Mouse (Mus musculus): ENCODE results near the gene Fhit. TPM values are rescaled to one million over a fixed set of nuclear protein-coding genes. Genes with fewer than 3 reads are reported as not detected.

Gene Fhit
- polyA plus RNA-seq, 1 experiment from 2014 or later, result 4.1 TPM

GRCm38 (mm10) chr14:10485798-10486197 is 676.0 kb downstream of the Fhit start:
- Histone ChIP-seq H3K27ac (no peak overlapping the region), H3K36me3 (no peaks in the 10 kb centered on the region), H3K27me3 (no peaks in the 10 kb centered on the region), H3K4me1 (replicated peaks) (no peaks in the 10 kb centered on the region), H3K9me3 (replicated peaks) (no peaks in the 10 kb centered on the region), H3K9ac (no peak overlapping the region), H3K4me3 (no peak overlapping the region), H3K4me2 (no peak overlapping the region)
- 69% methylated on average over 3 of the region's 3 CpGs for WGBS
- no peak for ATAC-seq (replicated peaks; ENCODE audit: insufficient number of reproducible peaks, insufficient read depth, low FRiP score, low read depth)

GRCm38 (mm10) chr14:10482851-10483613 is 678.8 kb downstream of the Fhit start:
- H3K27ac ChIP-seq, result no peak overlapping the region
- WGBS, result 79% methylated on average over 3 of the region's 3 CpGs

GRCm38 (mm10) chr14:10481370-10481769 is 680.5 kb downstream of the Fhit start:
- 57% methylated on average over 2 of the region's 2 CpGs for WGBS
- Histone ChIP-seq H3K9me3 (replicated peaks) (no peaks in the 10 kb centered on the region), H3K4me2 (no peak overlapping the region), H3K36me3 (no peaks in the 10 kb centered on the region), H3K9ac (no peak overlapping the region), H3K4me3 (no peak overlapping the region), H3K27me3 (no peaks in the 10 kb centered on the region), H3K4me1 (replicated peaks) (no peaks in the 10 kb centered on the region), H3K27ac (no peak overlapping the region)
- ATAC-seq (replicated peaks; ENCODE audit: insufficient number of reproducible peaks, insufficient read depth, low FRiP score, low read depth), result no peak

More at GRCm38 (mm10) chr14:10482851-10483613, 678.8 kb downstream of the Fhit start:
- Histone ChIP-seq H3K4me2 (no peak overlapping the region), H3K9me3 (replicated peaks) (no peaks in the 10 kb centered on the region), H3K27me3 (no peaks in the 10 kb centered on the region), H3K4me1 (replicated peaks) (no peaks in the 10 kb centered on the region), H3K4me3 (no peak overlapping the region), H3K36me3 (no peaks in the 10 kb centered on the region), H3K9ac (no peak overlapping the region)
- no peak for ATAC-seq (replicated peaks; ENCODE audit: insufficient number of reproducible peaks, insufficient read depth, low FRiP score, low read depth)

GRCm38 (mm10) chr14:10480681-10481080 is 681.2 kb downstream of the Fhit start:
- 60% methylated on average over 1 of the region's 1 CpGs for WGBS
- H3K4me1 ChIP-seq (replicated peaks), result no peaks in the 10 kb centered on the region
- no peaks in the 10 kb centered on the region for H3K27me3 ChIP-seq
- no peaks in the 10 kb centered on the region for H3K36me3 ChIP-seq
- H3K9ac ChIP-seq, result no peak overlapping the region
- no peak overlapping the region for H3K27ac ChIP-seq
- no peak overlapping the region for H3K4me3 ChIP-seq
- no peak for ATAC-seq (replicated peaks; ENCODE audit: insufficient number of reproducible peaks, insufficient read depth, low FRiP score, low read depth)
- no peaks in the 10 kb centered on the region for H3K9me3 ChIP-seq (replicated peaks)
- no peak overlapping the region for H3K4me2 ChIP-seq

- Histone ChIP-seq H3K4me2 (peak overlapping the region; percentile 59), H3K4me3 (peak overlapping the region; percentile 40), H3K27ac (peak overlapping the region; percentile 56), H3K4me1 (replicated peaks) (peaks cover 15% of the 10 kb centered on the region), H3K9me3 (replicated peaks) (no peaks in the 10 kb centered on the region), H3K36me3 (no peaks in the 10 kb centered on the region), H3K27me3 (no peaks in the 10 kb centered on the region), H3K9ac (peak overlapping the region; percentile 33; the same call in 1 of the 2 replicates)
- 5% methylated on average over 14 of the region's 14 CpGs for WGBS
- ATAC-seq (replicated peaks; ENCODE audit: insufficient number of reproducible peaks, insufficient read depth, low FRiP score, low read depth), result peak; percentile 81
These were observed 708.6 kb downstream of the Fhit start for GRCm38 (mm10) chr14:10453001-10453861.

- H3K36me3 ChIP-seq, result no peaks in the 10 kb centered on the region
- H3K9me3 ChIP-seq (replicated peaks), result no peaks in the 10 kb centered on the region
- 40% methylated on average over 5 of the region's 5 CpGs for WGBS
- no peak overlapping the region for H3K4me2 ChIP-seq
- H3K27ac ChIP-seq, result no peak overlapping the region
- H3K9ac ChIP-seq, result no peak overlapping the region
- H3K27me3 ChIP-seq, result no peaks in the 10 kb centered on the region
- no peak overlapping the region for H3K4me3 ChIP-seq
- H3K4me1 ChIP-seq (replicated peaks), result peaks cover 15% of the 10 kb centered on the region
- ATAC-seq (replicated peaks; ENCODE audit: insufficient number of reproducible peaks, insufficient read depth, low FRiP score, low read depth), result no peak
These were observed 709.6 kb downstream of the Fhit start for GRCm38 (mm10) chr14:10452234-10452633.

- no peak overlapping the region for H3K9ac ChIP-seq
- H3K27ac ChIP-seq, result no peak overlapping the region
- no peaks in the 10 kb centered on the region for H3K9me3 ChIP-seq (replicated peaks)
- no peak overlapping the region for H3K4me2 ChIP-seq
- no peaks in the 10 kb centered on the region for H3K4me1 ChIP-seq (replicated peaks)
- H3K4me3 ChIP-seq, result no peak overlapping the region
- ATAC-seq (replicated peaks; ENCODE audit: insufficient number of reproducible peaks, insufficient read depth, low FRiP score, low read depth), result no peak
- H3K27me3 ChIP-seq, result no peaks in the 10 kb centered on the region
- no peaks in the 10 kb centered on the region for H3K36me3 ChIP-seq
These were observed 716.5 kb downstream of the Fhit start for GRCm38 (mm10) chr14:10445360-10445759.

- H3K4me2 ChIP-seq, result no peak overlapping the region
- no peak overlapping the region for H3K4me3 ChIP-seq
- ATAC-seq (replicated peaks; ENCODE audit: insufficient number of reproducible peaks, insufficient read depth, low FRiP score, low read depth), result no peak
- H3K27me3 ChIP-seq, result no peaks in the 10 kb centered on the region
- no peak overlapping the region for H3K9ac ChIP-seq
- H3K27ac ChIP-seq, result no peak overlapping the region
- H3K36me3 ChIP-seq, result no peaks in the 10 kb centered on the region
- 67% methylated on average over 1 of the region's 1 CpGs for WGBS
- no peaks in the 10 kb centered on the region for H3K9me3 ChIP-seq (replicated peaks)
- H3K4me1 ChIP-seq (replicated peaks), result no peaks in the 10 kb centered on the region
These were observed 722.7 kb downstream of the Fhit start for GRCm38 (mm10) chr14:10439007-10439749.

GRCm38 (mm10) chr14:10436193-10436592 is 725.6 kb downstream of the Fhit start:
- no peak for ATAC-seq (replicated peaks; ENCODE audit: insufficient number of reproducible peaks, insufficient read depth, low FRiP score, low read depth)
- H3K36me3 ChIP-seq, result no peaks in the 10 kb centered on the region
- H3K9me3 ChIP-seq (replicated peaks), result no peaks in the 10 kb centered on the region
- no peaks in the 10 kb centered on the region for H3K27me3 ChIP-seq
- WGBS, result 89% methylated on average over 1 of the region's 1 CpGs
- H3K4me3 ChIP-seq, result no peak overlapping the region
- no peak overlapping the region for H3K27ac ChIP-seq
- H3K9ac ChIP-seq, result no peak overlapping the region
- H3K4me2 ChIP-seq, result no peak overlapping the region
- no peaks in the 10 kb centered on the region for H3K4me1 ChIP-seq (replicated peaks)

- 74% methylated on average over 2 of the region's 2 CpGs for WGBS
- no peak overlapping the region for H3K4me3 ChIP-seq
- no peak overlapping the region for H3K9ac ChIP-seq
These were observed 729.3 kb downstream of the Fhit start for GRCm38 (mm10) chr14:10432502-10432901.

GRCm38 (mm10) chr14:10430396-10431000 is 731.3 kb downstream of the Fhit start:
- Histone ChIP-seq H3K4me1 (replicated peaks) (no peaks in the 10 kb centered on the region), H3K4me2 (no peak overlapping the region), H3K4me3 (no peak overlapping the region), H3K36me3 (no peaks in the 10 kb centered on the region), H3K27me3 (no peaks in the 10 kb centered on the region), H3K27ac (no peak overlapping the region), H3K9ac (no peak overlapping the region), H3K9me3 (replicated peaks) (no peaks in the 10 kb centered on the region)
- WGBS, result 81% methylated on average over 3 of the region's 3 CpGs
- ATAC-seq (replicated peaks; ENCODE audit: insufficient number of reproducible peaks, insufficient read depth, low FRiP score, low read depth), result no peak

More at GRCm38 (mm10) chr14:10432502-10432901, 729.3 kb downstream of the Fhit start:
- Histone ChIP-seq H3K36me3 (no peaks in the 10 kb centered on the region), H3K4me1 (replicated peaks) (no peaks in the 10 kb centered on the region), H3K9me3 (replicated peaks) (no peaks in the 10 kb centered on the region), H3K27me3 (no peaks in the 10 kb centered on the region), H3K4me2 (no peak overlapping the region), H3K27ac (no peak overlapping the region)
- no peak for ATAC-seq (replicated peaks; ENCODE audit: insufficient number of reproducible peaks, insufficient read depth, low FRiP score, low read depth)

All from heart, embryonic 15.5 days (tissue).